Mouse (Mus musculus): ENCODE measurements around the gene Actl10. TPM values are rescaled to one million over a fixed set of nuclear protein-coding genes. Genes with fewer than 3 reads are reported as not detected.

Gene Actl10
- 1 to 10 TPM; 1.1 to 2.8 TPM for total RNA-seq (2023)

DNA sequence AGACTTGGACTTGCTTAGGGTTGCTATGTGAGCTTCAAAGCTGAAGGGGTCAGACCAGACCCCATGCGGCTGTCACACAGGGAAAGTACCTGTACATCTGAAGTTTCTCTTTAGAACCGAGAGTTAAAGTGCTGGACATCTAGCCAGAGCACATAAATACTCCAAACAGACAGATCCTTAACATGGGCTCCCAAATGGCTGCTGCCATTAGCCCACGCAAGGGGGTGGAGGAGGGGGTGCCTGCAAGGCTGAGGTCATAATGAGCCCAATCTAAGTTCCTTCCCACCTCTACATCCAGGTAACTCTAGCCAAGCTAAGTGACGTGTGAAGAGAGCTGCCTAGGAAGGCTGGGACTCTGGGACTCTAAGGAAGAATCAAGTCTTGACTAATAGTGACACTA, at the start of gene Actl10:
Gene Actl10 (plus strand): TSS at position 301 of the 400 bp plus-strand sequence.

DNA sequence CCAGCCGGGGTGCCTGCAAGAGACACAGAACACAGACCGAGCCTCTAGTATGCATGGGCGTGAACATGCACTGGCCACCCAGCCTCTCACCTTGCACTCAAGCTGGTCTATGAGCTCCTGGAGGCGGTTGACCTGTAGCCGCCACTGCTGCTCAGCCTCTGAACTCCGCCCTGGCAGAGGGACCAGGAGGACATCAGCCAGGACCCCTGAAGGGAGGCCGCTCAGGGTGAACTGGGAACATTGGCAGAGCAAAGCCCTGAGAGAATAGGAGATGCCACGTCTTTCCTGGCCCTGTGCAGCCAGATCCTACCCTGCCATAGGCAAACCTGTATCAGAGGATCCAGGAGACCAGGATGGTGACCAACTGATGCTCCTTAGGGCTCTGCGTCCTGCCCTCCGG, 4.9 kb upstream of the Actl10 start, which contains the start of gene 1700003F12Rik:
Gene 1700003F12Rik (plus strand): TSS at position 375 of the 400 bp plus-strand sequence.

DNA sequence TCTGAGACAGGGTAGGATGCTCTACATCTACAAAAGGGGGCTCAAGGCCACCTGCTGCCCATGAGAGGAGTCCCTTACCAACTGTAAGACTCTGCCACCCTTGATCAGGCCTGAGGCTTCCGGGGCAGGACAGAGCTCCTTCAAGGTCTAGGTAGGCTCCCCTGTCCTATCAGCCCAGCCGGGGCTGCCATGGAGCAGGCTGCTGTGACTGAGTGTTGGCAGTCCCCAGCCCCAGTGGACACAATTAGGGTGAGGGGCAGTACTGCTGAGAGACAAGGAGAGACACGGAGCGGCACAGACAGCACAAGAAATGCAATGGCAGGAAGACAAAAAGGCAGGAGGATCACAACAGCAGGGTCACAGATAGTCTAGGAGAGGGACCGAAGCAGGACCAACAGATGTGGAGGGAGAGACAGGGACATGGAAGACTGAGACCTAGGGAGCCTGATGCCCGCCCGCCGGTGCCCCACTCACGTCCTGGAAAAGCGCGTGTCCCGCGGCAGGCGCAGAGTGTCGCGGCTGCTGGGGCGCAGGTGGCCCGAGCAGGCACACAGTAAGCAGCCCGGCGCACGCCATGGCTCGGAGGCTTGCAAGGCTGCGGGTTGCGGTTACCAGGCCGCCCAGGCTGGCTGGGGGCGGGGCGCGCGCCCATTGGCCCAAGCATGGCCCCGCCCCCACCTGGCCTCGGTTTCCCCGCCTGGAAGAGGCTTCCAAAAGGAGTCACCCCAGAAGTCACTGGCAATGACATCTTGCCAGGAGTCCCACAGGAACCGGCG, 6.9 kb downstream of the Actl10 start, which contains the start of gene Necab3:
Gene Necab3 (minus strand): TSS at position 627 of the 776 bp plus-strand sequence.

DNA sequence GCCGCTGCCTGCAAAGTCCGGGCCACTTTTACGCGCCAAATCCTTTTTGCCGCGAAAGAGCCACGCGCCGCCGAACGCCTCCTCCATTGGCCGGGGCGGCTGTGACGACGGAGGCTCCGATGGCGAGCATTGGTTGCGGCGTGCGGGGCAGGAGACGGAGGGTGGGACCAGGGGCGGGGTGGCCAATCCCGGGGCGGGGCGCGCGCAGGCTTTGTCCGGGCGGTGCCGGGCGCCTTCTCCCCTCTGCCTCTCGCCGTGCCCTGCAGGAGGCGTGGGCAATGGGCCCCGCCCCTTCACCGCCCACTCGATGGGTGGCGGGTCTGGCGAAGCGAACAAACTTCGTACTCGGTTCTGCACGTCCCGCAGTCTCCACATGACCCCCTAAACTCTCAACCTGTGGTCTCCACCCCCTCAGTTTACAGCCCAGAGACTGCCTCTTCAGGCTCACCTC, 18.3 kb downstream of the Actl10 start, which contains the start of gene E2f1:
Gene E2f1 (minus strand): TSS at position 57 of the 451 bp plus-strand sequence.

Other genes starting within 250 kb of the Actl10 start
- not detected for gene Bpifb9b, start 244.5 kb upstream of the Actl10 start, total RNA-seq (2023)
- 10 to 100 TPM; 17.6 to 17.7 TPM for gene Cdk5rap1, start 178.8 kb upstream of the Actl10 start, total RNA-seq (2023)
- gene Snta1, start 143.7 kb upstream of the Actl10 start, total RNA-seq (2023), result not detected
- 10 to 100 TPM; 32.2 to 37.1 TPM for gene Cbfa2t2, start 115.3 kb upstream of the Actl10 start, total RNA-seq (2023)
- gene 1700003F12Rik, start 4.7 kb upstream of the Actl10 start, total RNA-seq (2023), result 1 to 10 TPM; 1.8 to 3.5 TPM
- gene Necab3, start 7.1 kb downstream of the Actl10 start, total RNA-seq (2023), result under 1 TPM; 0.86 to 0.96 TPM
- gene E2f1, start 18.1 kb downstream of the Actl10 start, total RNA-seq (2023), result 1 to 10 TPM; 1.6 to 4.3 TPM
- 10 to 100 TPM in 1 of 2 experiments, 1 to 10 TPM in 1; 8.7 to 11.1 TPM for gene Pxmp4, start 51.9 kb downstream of the Actl10 start, total RNA-seq (2023)
- gene Zfp341, start 61.5 kb downstream of the Actl10 start, total RNA-seq (2023), result 1 to 10 TPM; 7.7 to 7.8 TPM
- 1 to 10 TPM; 1.3 to 1.8 TPM for gene 4930519P11Rik, start 61.7 kb downstream of the Actl10 start, total RNA-seq (2023)
- gene Chmp4b, start 99.9 kb downstream of the Actl10 start, total RNA-seq (2023), result 100 to 1,000 TPM; 151 to 184 TPM
- gene Gm14214, start 218.3 kb downstream of the Actl10 start, total RNA-seq (2023), result not detected
- gene Raly, start 239.3 kb downstream of the Actl10 start, total RNA-seq (2023), result 100 to 1,000 TPM; 249 to 254 TPM
- not detected for gene a, start 239.6 kb downstream of the Actl10 start, total RNA-seq (2023)